Mouse (Mus musculus): ENCODE measurements around the gene Arl15. TPM values are rescaled to one million over a fixed set of nuclear protein-coding genes. Genes with fewer than 3 reads are reported as not detected.

Arl15 gene
- 1 to 10 TPM; 9.1 to 9.6 TPM for total RNA-seq (2021)
- polyA plus RNA-seq (2012; rRNA removed) = 3.2 and 8.1 TPM in 2 replicates
- long read RNA-seq, partial matches to known transcripts = 0 of 2 reads
- long read RNA-seq, other reads (novel, unspliced or antisense) = 2 of 2 reads

DNA sequence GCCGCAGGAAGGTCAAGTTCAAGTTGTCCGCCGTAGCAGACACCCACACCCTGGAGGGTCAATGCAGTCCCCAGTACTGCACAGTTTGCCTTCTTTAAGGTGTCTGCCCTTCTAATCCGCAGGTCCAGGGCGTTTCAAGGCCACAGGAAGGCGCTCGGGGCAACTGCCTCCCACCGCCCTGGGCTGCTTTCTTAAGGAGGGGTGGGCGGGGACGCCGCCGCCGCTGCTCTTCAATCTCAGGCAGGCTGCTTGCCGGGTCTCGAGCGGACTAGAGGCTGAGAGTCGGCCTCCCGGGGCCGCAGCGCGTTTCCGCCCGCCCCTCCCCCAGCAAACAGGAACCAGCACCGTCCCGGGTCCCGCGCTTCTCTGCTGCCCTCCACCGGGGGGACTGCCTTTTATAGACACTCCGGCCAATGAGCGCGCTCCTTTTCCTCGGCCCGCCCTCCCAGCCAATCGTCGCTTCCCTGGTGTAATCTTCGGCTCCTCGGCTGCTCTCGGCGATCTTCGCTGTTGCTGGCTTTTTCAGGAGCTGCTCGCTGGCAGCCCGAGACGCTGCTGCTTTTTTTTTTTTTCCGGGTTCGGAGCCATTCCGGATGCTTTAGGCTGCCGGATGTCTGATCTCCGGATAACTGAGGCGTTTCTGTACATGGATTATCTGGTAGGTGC, at the start of gene Arl15:
Gene Arl15 (plus strand): TSS at position 467 of the 666 bp plus-strand sequence.
- H3K4me3 ChIP-seq = peak within 1 kb of the TSS; percentile 81
- intact Hi-C loops (cut with DNase I) = loop anchor here (2.0 to 5.0 kb wide), 3 partner anchors 71 to 593 kb away; partner anchors contain the start of gene Ndufs4
- under 1% methylated on average over 49 of the region's 49 CpGs for WGBS

DNA sequence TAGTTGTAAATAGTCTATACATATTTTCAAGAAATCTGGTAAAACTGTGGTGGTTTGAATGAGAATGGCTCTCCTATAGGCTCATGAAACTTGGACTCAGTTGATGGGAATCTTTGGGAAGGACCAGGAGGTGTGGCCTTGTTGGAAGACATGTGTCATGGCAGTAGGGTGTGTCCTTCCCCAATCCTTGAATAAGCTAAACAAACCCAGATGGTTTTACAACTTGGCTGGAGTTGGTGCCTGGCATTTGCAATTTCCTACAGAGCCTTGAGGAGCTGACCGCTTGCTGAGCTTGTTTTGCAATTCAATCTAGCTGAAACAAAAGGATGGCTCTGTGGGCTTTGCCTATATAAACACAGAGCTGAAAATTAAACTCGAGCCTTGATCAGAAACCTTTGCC, 49.0 kb upstream of the Arl15 start:
- Histone ChIP-seq H3K4me1 (ENCODE audit: control insufficient read depth, insufficient read depth, low read length) (no peaks in the 10 kb centered on the region), H3K27me3 (ENCODE audit: control insufficient read depth, insufficient read depth, low read length) (no peaks in the 10 kb centered on the region), H3K4me3 (no peak overlapping the region), H3K27ac (no peak overlapping the region), H3K36me3 (ENCODE audit: control insufficient read depth, insufficient read depth, low read length) (no peaks in the 10 kb centered on the region), H3K79me2 (replicated peaks; ENCODE audit: control insufficient read depth, insufficient read depth, low read length) (no peaks in the 10 kb centered on the region), H3K9ac (ENCODE audit: low read depth, low read length) (no peak overlapping the region)
- TF ChIP-seq POLR2A (IDR thresholded peaks at IDR 0.05; ENCODE audit: insufficient read depth, low read depth, low read length) (no peak), EP300 (IDR thresholded peaks at IDR 0.05; ENCODE audit: insufficient read depth, low read depth, low read length) (no peak), CTCF (IDR thresholded peaks at IDR 0.05) (no peak)
- intact Hi-C loops (cut with DNase I) = no loop called here
- no peak for DNase-seq
- 57% methylated on average over 2 of the region's 2 CpGs for WGBS

More for the DNA sequence above, at the start of gene Arl15:
- Histone ChIP-seq H3K79me2 (replicated peaks; ENCODE audit: control insufficient read depth, insufficient read depth, low read length) (no peaks in the 10 kb centered on the region; the same call in 1 of the 2 replicates), H3K36me3 (ENCODE audit: control insufficient read depth, insufficient read depth, low read length) (no peaks in the 10 kb centered on the region), H3K4me1 (ENCODE audit: control insufficient read depth, insufficient read depth, low read length) (peaks cover 3% of the 10 kb centered on the region), H3K27ac (peak within 1 kb of the TSS; percentile 95), H3K9ac (ENCODE audit: low read depth, low read length) (peak within 1 kb of the TSS; percentile 95), H3K27me3 (ENCODE audit: control insufficient read depth, insufficient read depth, low read length) (no peaks in the 10 kb centered on the region)
- DNase-seq = peak; percentile 98
- TF ChIP-seq CTCF (IDR thresholded peaks at IDR 0.05) (peak; percentile 58), EP300 (IDR thresholded peaks at IDR 0.05; ENCODE audit: insufficient read depth, low read depth, low read length) (0 out of 2 replicates have a peak, but pooled peaks have one; percentile 48), POLR2A (IDR thresholded peaks at IDR 0.05; ENCODE audit: insufficient read depth, low read depth, low read length) (peak; percentile 99)

DNA sequence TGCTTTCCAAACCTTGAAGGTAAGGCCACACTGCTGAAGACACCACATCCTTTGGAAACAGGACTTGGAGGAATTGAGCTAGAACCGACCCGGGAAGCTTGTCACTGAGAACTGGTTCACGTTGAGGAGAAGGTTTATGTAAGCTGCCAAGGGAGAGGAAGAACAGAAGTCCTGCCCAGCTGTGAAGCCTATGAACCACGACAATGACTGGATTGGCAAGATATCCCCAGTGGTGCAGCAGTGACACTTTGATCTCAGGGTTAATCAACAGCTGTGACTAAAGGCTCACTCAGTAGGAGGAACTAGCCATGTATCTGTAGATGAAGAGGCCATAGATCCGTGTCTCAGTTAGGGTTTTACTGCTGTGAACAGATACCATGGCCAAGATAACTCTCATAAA, 43.5 kb upstream of the Arl15 start:
- TF ChIP-seq POLR2A (IDR thresholded peaks at IDR 0.05; ENCODE audit: insufficient read depth, low read depth, low read length) = no peak
- no peak for TF ChIP-seq CTCF (IDR thresholded peaks at IDR 0.05)
- TF ChIP-seq EP300 (IDR thresholded peaks at IDR 0.05; ENCODE audit: insufficient read depth, low read depth, low read length) = no peak
- WGBS = 66% methylated on average over 5 of the region's 5 CpGs
- intact Hi-C loops (cut with DNase I) = no loop called here
- H3K27ac ChIP-seq = no peak overlapping the region
- H3K79me2 ChIP-seq (replicated peaks; ENCODE audit: control insufficient read depth, insufficient read depth, low read length) = no peaks in the 10 kb centered on the region
- no peak for DNase-seq
- H3K4me1 ChIP-seq (ENCODE audit: control insufficient read depth, insufficient read depth, low read length) = no peaks in the 10 kb centered on the region
- H3K27me3 ChIP-seq (ENCODE audit: control insufficient read depth, insufficient read depth, low read length) = no peaks in the 10 kb centered on the region
- no peak overlapping the region for H3K9ac ChIP-seq (ENCODE audit: low read depth, low read length)
- no peak overlapping the region for H3K4me3 ChIP-seq
- no peaks in the 10 kb centered on the region for H3K36me3 ChIP-seq (ENCODE audit: control insufficient read depth, insufficient read depth, low read length)

DNA sequence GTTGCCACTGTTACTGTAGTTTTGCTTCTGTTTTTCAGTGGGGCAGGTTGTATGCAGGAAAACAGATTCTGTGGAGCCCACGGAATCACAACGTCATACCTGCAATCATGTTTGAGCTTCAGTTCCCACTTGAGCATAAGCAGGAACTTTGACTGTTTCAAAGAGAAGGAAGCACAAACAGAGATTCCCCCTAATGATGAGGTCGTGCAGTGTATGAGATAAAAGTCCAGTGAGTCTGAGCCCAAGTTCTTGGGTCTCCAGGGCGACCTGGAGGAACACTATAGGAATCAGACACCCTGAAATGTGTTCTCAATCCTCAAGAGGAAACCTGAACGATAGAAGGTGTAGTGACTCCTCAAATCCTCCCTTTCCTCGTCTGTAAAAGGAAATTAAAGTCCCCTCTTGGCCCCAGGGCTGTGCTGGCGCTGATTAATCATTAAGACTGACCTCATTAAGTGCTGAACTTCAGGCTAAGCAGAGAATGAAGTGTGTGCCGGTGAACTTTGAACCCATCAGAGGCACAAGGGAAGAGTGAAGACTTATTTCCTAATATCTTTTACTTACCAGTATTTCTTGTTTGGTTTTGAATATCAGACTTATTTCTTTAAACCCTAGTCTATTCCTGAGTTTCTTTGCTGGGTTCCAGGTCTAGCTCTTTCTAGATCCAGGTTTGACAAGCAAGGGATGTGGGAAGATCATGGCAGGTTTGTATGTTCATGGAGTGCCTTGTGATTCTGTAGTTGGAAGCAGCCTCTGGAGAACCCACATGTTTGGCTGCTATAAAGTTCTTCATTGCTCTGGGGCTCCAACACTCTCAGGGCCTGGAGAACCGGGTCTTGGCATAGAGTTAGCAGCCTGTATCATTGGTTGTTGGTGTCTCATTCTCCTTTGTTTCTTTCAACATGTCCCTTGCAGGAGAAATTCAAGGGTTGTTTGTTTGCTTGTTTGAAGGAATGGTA, 39.3 kb upstream of the Arl15 start:
- Histone ChIP-seq H3K27me3 (ENCODE audit: control insufficient read depth, insufficient read depth, low read length) (no peaks in the 10 kb centered on the region), H3K9ac (ENCODE audit: low read depth, low read length) (no peak overlapping the region), H3K4me1 (ENCODE audit: control insufficient read depth, insufficient read depth, low read length) (no peaks in the 10 kb centered on the region), H3K36me3 (ENCODE audit: control insufficient read depth, insufficient read depth, low read length) (no peaks in the 10 kb centered on the region), H3K79me2 (replicated peaks; ENCODE audit: control insufficient read depth, insufficient read depth, low read length) (no peaks in the 10 kb centered on the region), H3K4me3 (no peak overlapping the region), H3K27ac (no peak overlapping the region)
- 66% methylated on average over 9 of the region's 9 CpGs for WGBS
- no peak for DNase-seq
- TF ChIP-seq POLR2A (IDR thresholded peaks at IDR 0.05; ENCODE audit: insufficient read depth, low read depth, low read length) (no peak), EP300 (IDR thresholded peaks at IDR 0.05; ENCODE audit: insufficient read depth, low read depth, low read length) (no peak), CTCF (IDR thresholded peaks at IDR 0.05) (no peak)
- intact Hi-C loops (cut with DNase I) = no loop called here

DNA sequence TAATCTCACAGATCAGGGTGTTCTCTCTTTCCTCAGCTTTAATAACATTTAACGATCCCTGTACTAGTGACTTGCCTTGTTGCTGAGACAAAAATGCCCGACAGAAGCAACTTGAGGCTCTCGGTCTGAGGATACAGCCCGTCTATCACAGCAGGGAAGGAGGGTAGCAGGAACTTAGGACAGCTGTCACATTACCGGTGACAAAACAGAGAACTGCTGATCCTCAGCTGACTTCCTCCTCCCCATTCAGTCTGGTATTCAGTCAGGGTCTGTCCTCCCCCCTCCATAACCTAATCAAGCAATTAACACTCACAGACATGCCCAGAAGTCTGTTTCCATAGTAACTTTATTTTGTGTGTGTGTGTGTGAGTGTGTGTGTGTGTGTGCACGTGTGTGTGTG, 38.5 kb upstream of the Arl15 start:
- no peak for DNase-seq
- Histone ChIP-seq H3K4me3 (no peak overlapping the region), H3K9ac (ENCODE audit: low read depth, low read length) (no peak overlapping the region), H3K79me2 (replicated peaks; ENCODE audit: control insufficient read depth, insufficient read depth, low read length) (no peaks in the 10 kb centered on the region), H3K4me1 (ENCODE audit: control insufficient read depth, insufficient read depth, low read length) (no peaks in the 10 kb centered on the region), H3K36me3 (ENCODE audit: control insufficient read depth, insufficient read depth, low read length) (no peaks in the 10 kb centered on the region), H3K27me3 (ENCODE audit: control insufficient read depth, insufficient read depth, low read length) (no peaks in the 10 kb centered on the region), H3K27ac (no peak overlapping the region)
- intact Hi-C loops (cut with DNase I) = no loop called here
- TF ChIP-seq EP300 (IDR thresholded peaks at IDR 0.05; ENCODE audit: insufficient read depth, low read depth, low read length) (no peak), CTCF (IDR thresholded peaks at IDR 0.05) (no peak), POLR2A (IDR thresholded peaks at IDR 0.05; ENCODE audit: insufficient read depth, low read depth, low read length) (no peak)
- 57% methylated on average over 6 of the region's 6 CpGs for WGBS

Data from heart, adult 2 months (tissue).